Mouse (Mus musculus): ENCODE measurements at regions not wholly inside any gene's neighbourhood (a gene's known extent, or its start where the extent isn't known, plus 50 kb on each side); places are given as distances from the start of the nearest gene placed in this dataset.

DNA sequence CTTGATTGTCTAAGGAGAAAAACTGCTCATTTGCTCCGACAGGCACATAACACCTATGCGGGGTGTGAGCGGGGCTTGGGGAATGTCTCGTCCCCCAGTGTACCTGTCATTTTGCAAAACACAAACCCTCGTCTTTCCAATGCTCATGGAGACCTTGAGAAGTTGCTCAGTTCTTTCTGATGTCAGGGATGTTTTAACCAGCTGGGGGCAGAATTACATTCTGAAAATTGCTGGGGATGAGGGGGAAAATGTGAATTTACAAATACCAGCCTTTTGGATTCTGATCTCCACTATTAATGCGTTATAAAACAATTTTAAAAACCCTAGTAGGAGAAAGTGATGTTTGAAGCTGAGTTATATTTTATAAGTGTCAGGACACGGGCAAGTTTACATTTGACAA is 263.6 kb downstream of the Vrk1 start:
- no peaks in the 10 kb centered on the region for H3K27me3 ChIP-seq (ENCODE audit: control insufficient read depth, insufficient read depth, insufficient read length)
- H3K4me3 ChIP-seq (ENCODE audit: insufficient read depth, poor library complexity, severe bottlenecking) = no peak overlapping the region
- TF ChIP-seq MYOD1 (IDR thresholded peaks at IDR 0.05; ENCODE audit: control insufficient read depth, insufficient read length, low read depth) = no peak
- TF ChIP-seq FOSL1 (IDR thresholded peaks at IDR 0.05; ENCODE audit: insufficient read depth, low read length, poor library complexity, severe bottlenecking) = no peak
- TF ChIP-seq MYOG (IDR thresholded peaks at IDR 0.05; ENCODE audit: control insufficient read depth, extremely low read depth, insufficient read length) = no peak
- no peak for TF ChIP-seq USF1 (IDR thresholded peaks at IDR 0.05; ENCODE audit: low read depth)
- TF ChIP-seq CTCF (IDR thresholded peaks at IDR 0.05; ENCODE audit: control insufficient read depth, insufficient read depth, insufficient read length) = no peak
- TF ChIP-seq CEBPB (IDR thresholded peaks at IDR 0.05; ENCODE audit: low read depth) = no peak
- TF ChIP-seq MAX (IDR thresholded peaks at IDR 0.05) = no peak
- H3K79me3 ChIP-seq (ENCODE audit: low read depth) = no peaks in the 10 kb centered on the region
- no peaks in the 10 kb centered on the region for H3K36me3 ChIP-seq (ENCODE audit: control insufficient read depth, insufficient read depth)
- H3K79me2 ChIP-seq (ENCODE audit: control insufficient read depth, insufficient read depth) = no peaks in the 10 kb centered on the region
- no peak overlapping the region for H3ac ChIP-seq (ENCODE audit: control insufficient read depth, insufficient read length, low read depth)

DNA sequence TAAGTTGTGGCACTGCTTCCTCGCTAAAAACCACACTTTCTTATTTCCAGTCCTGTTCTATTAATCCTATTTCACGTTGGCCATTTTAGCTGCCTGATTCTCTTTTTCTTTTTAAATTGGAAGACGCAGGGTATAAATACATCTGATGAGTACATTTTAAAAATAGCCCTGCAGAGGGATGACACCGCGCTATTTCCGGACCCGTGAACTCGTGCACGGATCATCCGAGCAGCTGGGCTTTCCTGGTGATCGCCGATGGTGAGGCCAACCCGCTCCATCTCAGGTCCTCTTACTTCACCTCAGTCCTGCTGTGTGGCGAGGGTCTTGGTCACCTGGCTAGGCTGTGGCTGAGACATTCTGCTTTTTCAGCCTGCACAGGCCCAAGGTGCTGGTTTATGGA is 267.9 kb downstream of the Vrk1 start:
- no peak overlapping the region for H3ac ChIP-seq (ENCODE audit: control insufficient read depth, insufficient read length, low read depth)
- no peaks in the 10 kb centered on the region for H3K27me3 ChIP-seq (ENCODE audit: control insufficient read depth, insufficient read depth, insufficient read length)
- no peaks in the 10 kb centered on the region for H3K79me2 ChIP-seq (ENCODE audit: control insufficient read depth, insufficient read depth)
- TF ChIP-seq USF1 (IDR thresholded peaks at IDR 0.05; ENCODE audit: low read depth) = no peak
- no peak for TF ChIP-seq CTCF (IDR thresholded peaks at IDR 0.05; ENCODE audit: control insufficient read depth, insufficient read depth, insufficient read length)
- TF ChIP-seq FOSL1 (IDR thresholded peaks at IDR 0.05; ENCODE audit: insufficient read depth, low read length, poor library complexity, severe bottlenecking) = no peak
- TF ChIP-seq MYOD1 (IDR thresholded peaks at IDR 0.05; ENCODE audit: control insufficient read depth, insufficient read length, low read depth) = no peak
- no peak for TF ChIP-seq MYOG (IDR thresholded peaks at IDR 0.05; ENCODE audit: control insufficient read depth, extremely low read depth, insufficient read length)
- no peak for TF ChIP-seq CEBPB (IDR thresholded peaks at IDR 0.05; ENCODE audit: low read depth)
- TF ChIP-seq MAX (IDR thresholded peaks at IDR 0.05) = no peak
- no peaks in the 10 kb centered on the region for H3K79me3 ChIP-seq (ENCODE audit: low read depth)
- H3K36me3 ChIP-seq (ENCODE audit: control insufficient read depth, insufficient read depth) = no peaks in the 10 kb centered on the region
- H3K4me3 ChIP-seq (ENCODE audit: insufficient read depth, poor library complexity, severe bottlenecking) = no peak overlapping the region

DNA sequence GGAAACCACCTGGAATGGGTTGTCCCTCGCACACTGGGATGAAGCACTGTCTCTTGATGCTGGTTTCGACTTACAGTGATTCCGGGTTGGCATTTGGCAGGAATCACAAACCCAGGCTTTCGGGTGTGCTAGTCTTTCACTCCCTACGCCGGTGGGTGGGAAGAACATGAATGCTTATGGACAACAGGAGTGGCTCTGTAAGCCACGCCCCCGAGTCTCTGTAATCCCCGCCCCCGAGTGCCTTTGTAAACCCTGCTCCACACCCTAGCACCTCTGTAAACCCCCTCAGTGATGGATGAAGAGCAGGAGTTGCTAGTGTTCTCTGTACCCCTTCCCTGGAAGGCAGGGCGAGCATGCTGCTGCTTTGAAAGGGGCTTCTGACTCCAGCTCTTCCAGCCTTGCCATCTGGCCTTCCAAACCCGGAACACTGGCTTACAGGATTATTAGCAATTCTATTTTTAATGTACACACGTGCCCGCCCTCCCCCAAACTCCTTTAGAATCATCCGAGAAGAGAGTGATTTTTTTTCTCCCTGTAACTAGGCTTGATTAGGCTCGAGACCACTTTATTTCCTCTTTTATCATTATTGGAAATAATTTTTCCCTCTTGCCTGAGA is 272.6 kb downstream of the Vrk1 start:
- H3ac ChIP-seq (ENCODE audit: control insufficient read depth, insufficient read length, low read depth) = no peak overlapping the region
- no peaks in the 10 kb centered on the region for H3K79me2 ChIP-seq (ENCODE audit: control insufficient read depth, insufficient read depth)
- no peak overlapping the region for H3K4me3 ChIP-seq (ENCODE audit: insufficient read depth, poor library complexity, severe bottlenecking)
- TF ChIP-seq MYOD1 (IDR thresholded peaks at IDR 0.05; ENCODE audit: control insufficient read depth, insufficient read length, low read depth) = no peak
- TF ChIP-seq CTCF (IDR thresholded peaks at IDR 0.05; ENCODE audit: control insufficient read depth, insufficient read depth, insufficient read length) = no peak
- TF ChIP-seq MAX (IDR thresholded peaks at IDR 0.05) = no peak
- TF ChIP-seq CEBPB (IDR thresholded peaks at IDR 0.05; ENCODE audit: low read depth) = no peak
- no peak for TF ChIP-seq FOSL1 (IDR thresholded peaks at IDR 0.05; ENCODE audit: insufficient read depth, low read length, poor library complexity, severe bottlenecking)
- TF ChIP-seq MYOG (IDR thresholded peaks at IDR 0.05; ENCODE audit: control insufficient read depth, extremely low read depth, insufficient read length) = no peak
- no peak for TF ChIP-seq USF1 (IDR thresholded peaks at IDR 0.05; ENCODE audit: low read depth)
- no peaks in the 10 kb centered on the region for H3K79me3 ChIP-seq (ENCODE audit: low read depth)
- no peaks in the 10 kb centered on the region for H3K36me3 ChIP-seq (ENCODE audit: control insufficient read depth, insufficient read depth)
- no peaks in the 10 kb centered on the region for H3K27me3 ChIP-seq (ENCODE audit: control insufficient read depth, insufficient read depth, insufficient read length)

DNA sequence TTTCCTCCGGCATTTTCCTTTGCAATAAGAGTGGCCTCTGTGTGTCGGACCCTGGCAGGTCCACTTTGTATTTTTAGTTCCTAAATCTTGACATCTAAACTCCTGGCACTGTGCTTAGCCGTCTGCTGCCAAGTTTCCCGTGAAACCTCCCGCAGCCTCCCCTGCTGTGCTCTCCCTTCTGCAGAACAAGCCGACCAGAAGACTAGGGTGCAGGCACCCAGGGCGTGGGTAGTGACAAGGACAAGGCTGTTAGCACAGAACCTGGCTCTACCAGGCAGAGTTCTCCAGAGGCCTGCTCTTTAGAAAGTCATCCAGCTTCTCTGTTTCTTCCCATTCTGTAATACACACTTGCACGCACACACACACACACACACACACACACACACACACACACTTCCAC is 274.8 kb downstream of the Vrk1 start:
- no peaks in the 10 kb centered on the region for H3K27me3 ChIP-seq (ENCODE audit: control insufficient read depth, insufficient read depth, insufficient read length)
- no peaks in the 10 kb centered on the region for H3K79me2 ChIP-seq (ENCODE audit: control insufficient read depth, insufficient read depth)
- H3K4me3 ChIP-seq (ENCODE audit: insufficient read depth, poor library complexity, severe bottlenecking) = no peak overlapping the region
- no peak overlapping the region for H3ac ChIP-seq (ENCODE audit: control insufficient read depth, insufficient read length, low read depth)
- H3K79me3 ChIP-seq (ENCODE audit: low read depth) = no peaks in the 10 kb centered on the region
- no peak for TF ChIP-seq FOSL1 (IDR thresholded peaks at IDR 0.05; ENCODE audit: insufficient read depth, low read length, poor library complexity, severe bottlenecking)
- TF ChIP-seq MAX (IDR thresholded peaks at IDR 0.05) = no peak
- TF ChIP-seq CEBPB (IDR thresholded peaks at IDR 0.05; ENCODE audit: low read depth) = no peak
- no peak for TF ChIP-seq CTCF (IDR thresholded peaks at IDR 0.05; ENCODE audit: control insufficient read depth, insufficient read depth, insufficient read length)
- TF ChIP-seq USF1 (IDR thresholded peaks at IDR 0.05; ENCODE audit: low read depth) = no peak
- H3K36me3 ChIP-seq (ENCODE audit: control insufficient read depth, insufficient read depth) = no peaks in the 10 kb centered on the region

DNA sequence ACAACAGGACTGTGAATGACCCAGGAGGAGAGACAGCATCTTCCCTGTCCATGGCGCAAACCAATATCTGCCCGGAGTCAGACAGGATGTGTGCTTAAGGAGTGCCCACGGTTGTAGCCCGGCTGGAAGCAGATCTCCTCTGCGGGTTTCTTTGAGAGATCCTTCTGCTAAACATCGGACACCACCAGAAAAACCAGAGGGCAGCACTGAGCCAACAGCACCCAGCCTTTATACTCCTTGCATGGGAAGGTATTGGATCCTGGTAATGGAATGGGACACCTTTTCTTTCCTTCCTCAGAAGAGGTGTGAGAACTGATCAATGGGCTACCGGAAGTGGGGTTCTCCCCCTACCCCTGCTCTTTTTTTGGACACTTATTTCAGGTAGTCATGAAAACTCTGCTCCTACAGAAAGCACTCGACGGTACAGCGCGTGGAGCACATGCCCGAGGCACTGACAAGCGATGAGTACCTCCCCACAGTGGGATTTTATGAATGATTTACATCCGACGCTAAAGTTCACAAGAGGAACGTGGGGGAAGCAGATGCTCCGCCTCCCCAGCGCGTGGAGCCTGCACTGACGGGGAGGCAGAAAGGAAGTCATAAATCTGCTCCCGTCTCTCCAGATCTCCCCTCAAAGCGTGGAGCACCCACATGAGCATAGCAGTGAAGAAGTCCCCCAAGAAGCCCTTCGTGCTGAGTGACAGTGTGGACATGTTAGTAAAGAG is 278.9 kb downstream of the Vrk1 start:
- no peak overlapping the region for H3ac ChIP-seq (ENCODE audit: control insufficient read depth, insufficient read length, low read depth)
- no peaks in the 10 kb centered on the region for H3K36me3 ChIP-seq (ENCODE audit: control insufficient read depth, insufficient read depth)
- H3K4me3 ChIP-seq (ENCODE audit: insufficient read depth, poor library complexity, severe bottlenecking) = no peak overlapping the region
- H3K27me3 ChIP-seq (ENCODE audit: control insufficient read depth, insufficient read depth, insufficient read length) = no peaks in the 10 kb centered on the region
- no peaks in the 10 kb centered on the region for H3K79me2 ChIP-seq (ENCODE audit: control insufficient read depth, insufficient read depth)
- H3K79me3 ChIP-seq (ENCODE audit: low read depth) = no peaks in the 10 kb centered on the region
- no peak for TF ChIP-seq FOSL1 (IDR thresholded peaks at IDR 0.05; ENCODE audit: insufficient read depth, low read length, poor library complexity, severe bottlenecking)
- TF ChIP-seq MYOD1 (IDR thresholded peaks at IDR 0.05; ENCODE audit: control insufficient read depth, insufficient read length, low read depth) = no peak
- no peak for TF ChIP-seq CTCF (IDR thresholded peaks at IDR 0.05; ENCODE audit: control insufficient read depth, insufficient read depth, insufficient read length)
- no peak for TF ChIP-seq USF1 (IDR thresholded peaks at IDR 0.05; ENCODE audit: low read depth)
- TF ChIP-seq MAX (IDR thresholded peaks at IDR 0.05) = no peak
- no peak for TF ChIP-seq CEBPB (IDR thresholded peaks at IDR 0.05; ENCODE audit: low read depth)
- TF ChIP-seq MYOG (IDR thresholded peaks at IDR 0.05; ENCODE audit: control insufficient read depth, extremely low read depth, insufficient read length) = no peak
